Mouse (Mus musculus) MN1 (cell line): ENCODE measurements around the gene Bbs9.
A peak's percentile ranks its signal among the peaks of the same experiment; 100 is the strongest.

Experiments used
- DNase-seq: peaks from one replicate; pipeline ENCODE4 v3.0.0-alpha.2; 2016; ENCODE audit warnings: low spot score

The Bbs9 gene

GRCm38 (mm10) chr9:22805981-22806380, 330.5 kb downstream of the Bbs9 start:
- DNase-seq, result no peak

GRCm38 (mm10) chr9:22806494-22806893, 331.0 kb downstream of the Bbs9 start:
- no peak for DNase-seq

GRCm38 (mm10) chr9:22807693-22808092, 332.2 kb downstream of the Bbs9 start:
- no peak for DNase-seq

GRCm38 (mm10) chr9:22809621-22810126, 334.2 kb downstream of the Bbs9 start:
- DNase-seq, result no peak

GRCm38 (mm10) chr9:22810454-22810853, 334.9 kb downstream of the Bbs9 start:
- no peak for DNase-seq

- DNase-seq, result peak; percentile 70
Measured at GRCm38 (mm10) chr9:22811931-22812330, 336.4 kb downstream of the Bbs9 start.

GRCm38 (mm10) chr9:22814407-22815092, 339.0 kb downstream of the Bbs9 start:
- no peak for DNase-seq

GRCm38 (mm10) chr9:22815093-22815458, 339.6 kb downstream of the Bbs9 start:
- no peak for DNase-seq

- no peak for DNase-seq
Measured at GRCm38 (mm10) chr9:22819539-22819938, 344.0 kb downstream of the Bbs9 start.

GRCm38 (mm10) chr9:22820646-22821185, 345.2 kb downstream of the Bbs9 start:
- peak; percentile 8 for DNase-seq

- DNase-seq, result peak; percentile 18
Measured at GRCm38 (mm10) chr9:22822770-22823169, 347.3 kb downstream of the Bbs9 start.

- no peak for DNase-seq
Measured at GRCm38 (mm10) chr9:22823856-22824255, 348.3 kb downstream of the Bbs9 start.

GRCm38 (mm10) chr9:22824910-22825309, 349.4 kb downstream of the Bbs9 start:
- no peak for DNase-seq

GRCm38 (mm10) chr9:22826571-22826990, 351.1 kb downstream of the Bbs9 start:
- DNase-seq, result peak; percentile 55

- no peak for DNase-seq
Measured at GRCm38 (mm10) chr9:22827176-22827770, 351.8 kb downstream of the Bbs9 start.

GRCm38 (mm10) chr9:22829212-22829960, 353.9 kb downstream of the Bbs9 start:
- no peak for DNase-seq

- peak; percentile 10 for DNase-seq
Measured at GRCm38 (mm10) chr9:22834994-22835512, 359.5 kb downstream of the Bbs9 start.

- DNase-seq, result peak; percentile 46
Measured at GRCm38 (mm10) chr9:22837000-22837399, 361.5 kb downstream of the Bbs9 start.

GRCm38 (mm10) chr9:22837702-22838210, 362.2 kb downstream of the Bbs9 start:
- no peak for DNase-seq

GRCm38 (mm10) chr9:22846048-22846447, 370.5 kb downstream of the Bbs9 start:
- no peak for DNase-seq

GRCm38 (mm10) chr9:22846783-22847182, 371.3 kb downstream of the Bbs9 start:
- no peak for DNase-seq

GRCm38 (mm10) chr9:22848800-22849199, 373.3 kb downstream of the Bbs9 start:
- DNase-seq, result no peak
